Mouse (Mus musculus) CH12.LX (cell line): ENCODE measurements at regions not wholly inside any gene's neighbourhood (a gene's known extent, or its start where the extent isn't known, plus 50 kb on each side); places are given as distances from the start of the nearest gene placed in this dataset.

Experiments used
- BHLHE40 ChIP-seq: IDR thresholded peaks from 2 replicates; pipeline ENCODE4 v1.6.1; 2011; ENCODE audit warnings: mild to moderate bottlenecking, low read depth, low read length, improper control_type of control experiment
- CTCF ChIP-seq, 2 experiments: IDR thresholded peaks in 1 of 2; conservative IDR thresholded peaks in 1 of 2; 2 replicates each; pipeline ENCODE4 v1.5.1; 2011 to 2012; ENCODE audit warnings: low read depth in 2 of 2, low read length in 2 of 2, improper control_type of control experiment in 1 of 2, inconsistent platforms in 1 of 2, mild to moderate bottlenecking in 1 of 2, moderate library complexity in 1 of 2
- GABPA ChIP-seq: IDR thresholded peaks from 2 replicates; pipeline ENCODE4 v1.6.1; 2012; ENCODE audit warnings: low read depth, low read length, improper control_type of control experiment, inconsistent platforms; ENCODE audit not compliant: insufficient replicate concordance
- POLR2A ChIP-seq: IDR thresholded peaks from 2 replicates; pipeline ENCODE4 v1.6.1; 2011; ENCODE audit warnings: low read depth, mild to moderate bottlenecking, improper control_type of control experiment, low read length
- RCOR1 ChIP-seq: conservative IDR thresholded peaks from 2 replicates; pipeline ENCODE4 v1.6.1; 2012; ENCODE audit warnings: low read depth, mild to moderate bottlenecking, inconsistent platforms, low read length, improper control_type of control experiment
- USF2 ChIP-seq: conservative IDR thresholded peaks from 2 replicates; pipeline ENCODE4 v1.6.1; 2011; ENCODE audit warnings: low read depth, low read length, improper control_type of control experiment
- ZNF384 ChIP-seq: IDR thresholded peaks from 2 replicates; pipeline ENCODE4 v1.6.1; 2012; ENCODE audit warnings: low read depth, low read length, improper control_type of control experiment, inconsistent platforms

GRCm38 (mm10) chr12:29192391-29192790 lies 335.8 kb upstream of the Myt1l start:
- no peak for TF ChIP-seq CTCF (conservative IDR thresholded peaks at IDR 0.05 in 1 of 2, IDR thresholded peaks at IDR 0.05 in 1 of 2; ENCODE audit: low read depth in 2 of 2, low read length in 2 of 2)
- TF ChIP-seq RCOR1: no peak
- no peak for TF ChIP-seq GABPA
- no peak for TF ChIP-seq USF2
- no peak for TF ChIP-seq POLR2A
- no peak for TF ChIP-seq ZNF384
- no peak for TF ChIP-seq BHLHE40
